In the genomic region with DNA sequence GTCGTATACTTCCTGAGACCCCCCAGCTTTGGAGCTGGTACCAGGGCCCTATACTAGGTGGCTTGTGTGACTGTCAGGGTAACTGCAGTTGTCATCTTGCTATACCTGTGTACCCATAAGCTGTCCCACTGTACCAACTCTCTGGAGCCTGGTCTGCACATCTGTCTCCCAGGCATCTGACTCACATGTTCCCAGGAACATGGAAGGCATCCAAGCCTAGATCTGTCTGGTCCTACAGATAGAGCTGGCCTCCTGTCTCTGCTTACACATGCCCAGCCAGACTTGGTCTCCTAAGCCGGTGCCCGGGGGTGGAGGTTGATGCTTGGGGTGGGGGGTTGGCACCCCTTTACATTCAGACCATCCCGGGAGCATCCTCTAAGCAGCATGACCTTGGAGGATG, we compare ENCODE assay signal across 28 mouse cellular contexts. TPM values are rescaled to one million over a fixed set of nuclear protein-coding genes. Genes with fewer than 3 reads are reported as not detected.
"Had no signal": no experiment of that assay in that cellular context is flagged by ENCODE, and none has a peak within 500 bp of the region (broad histone marks: within the 10 kb centered on the region; RNA-seq: fewer than 3 reads in every experiment).

No protein-coding gene starts in this region.

- H3K27ac ChIP-seq: embryonic facial prominence, embryonic 12.5 days; embryonic facial prominence, embryonic 13.5 days; embryonic facial prominence, embryonic 15.5 days; forebrain, embryonic 10.5 days; forebrain, embryonic 12.5 days; forebrain, embryonic 13.5 days; forebrain, embryonic 15.5 days; gastrocnemius, adult 2 months; heart, adult 2 months; heart, embryonic 10.5 days had no signal

- ATAC-seq: forebrain, embryonic 13.5 days; forebrain, embryonic 14.5 days; forebrain, embryonic 15.5 days; forebrain, embryonic 16.5 days; forebrain, postnatal 0 days had no signal

- H3K4me1 ChIP-seq: embryonic facial prominence, embryonic 12.5 days; embryonic facial prominence, embryonic 15.5 days; heart, embryonic 10.5 days had no signal

- DNase-seq: cerebellum, adult 8-10 months; cerebellum, adult 9-10 months; cerebellum, adult 9-11 months; cerebellum, postnatal 10 days; cerebellum, postnatal 14 days; cerebellum, postnatal 25 days; cerebellum, postnatal 36 days; embryo, embryonic 11 days; forebrain, postnatal 0 days; gastrocnemius, adult 2 months; gastrocnemius, postnatal 10 days; gastrocnemius, postnatal 14 days; gastrocnemius, postnatal 25 days; gastrocnemius, postnatal 36 days; heart, adult 11 months; heart, adult 18-20 months; heart, adult 2 months had no signal

- H3K27me3 ChIP-seq: embryonic facial prominence, embryonic 12.5 days; forebrain, embryonic 13.5 days; forebrain, embryonic 15.5 days had no signal

- H3K4me3 ChIP-seq: embryonic facial prominence, embryonic 12.5 days; embryonic facial prominence, embryonic 13.5 days; embryonic facial prominence, embryonic 15.5 days; erythroblast, embryonic 14.5 days; forebrain, embryonic 10.5 days; forebrain, embryonic 12.5 days; forebrain, embryonic 13.5 days; forebrain, embryonic 15.5 days; gastrocnemius, adult 2 months; heart, adult 2 months; heart, embryonic 10.5 days had no signal

- H3K9me3 ChIP-seq: embryonic facial prominence, embryonic 12.5 days; embryonic facial prominence, embryonic 13.5 days; embryonic facial prominence, embryonic 15.5 days; forebrain, embryonic 10.5 days; forebrain, embryonic 12.5 days; forebrain, embryonic 13.5 days; forebrain, embryonic 15.5 days; heart, embryonic 10.5 days had no signal

- H3K36me3 ChIP-seq: embryonic facial prominence, embryonic 12.5 days; embryonic facial prominence, embryonic 13.5 days; embryonic facial prominence, embryonic 15.5 days; forebrain, embryonic 10.5 days; forebrain, embryonic 12.5 days; forebrain, embryonic 15.5 days; heart, embryonic 10.5 days had no signal

- H3K4me2 ChIP-seq: embryonic facial prominence, embryonic 12.5 days; embryonic facial prominence, embryonic 13.5 days; embryonic facial prominence, embryonic 15.5 days; forebrain, embryonic 12.5 days; forebrain, embryonic 13.5 days; forebrain, embryonic 15.5 days had no signal

- H3K9ac ChIP-seq: embryonic facial prominence, embryonic 12.5 days; embryonic facial prominence, embryonic 13.5 days; embryonic facial prominence, embryonic 15.5 days; forebrain, embryonic 12.5 days; forebrain, embryonic 13.5 days; forebrain, embryonic 15.5 days; forebrain, postnatal 0 days had no signal

RNA-seq across cellular contexts. Expression of a gene that starts 36.1 kb away (rescaled TPM):
- polyA plus RNA-seq: erythroblast, embryonic 14.5 days had no signal
